Mouse (Mus musculus): ENCODE data around the gene Tbcel. TPM values are rescaled to one million over a fixed set of nuclear protein-coding genes. Genes with fewer than 3 reads are reported as not detected.
A peak's percentile ranks its signal among the peaks of the same experiment; 100 is the strongest.

Tbcel gene
- total RNA-seq, 4 experiments from 2014 or later = 51.2 to 56.9 (median 51.6) TPM

DNA sequence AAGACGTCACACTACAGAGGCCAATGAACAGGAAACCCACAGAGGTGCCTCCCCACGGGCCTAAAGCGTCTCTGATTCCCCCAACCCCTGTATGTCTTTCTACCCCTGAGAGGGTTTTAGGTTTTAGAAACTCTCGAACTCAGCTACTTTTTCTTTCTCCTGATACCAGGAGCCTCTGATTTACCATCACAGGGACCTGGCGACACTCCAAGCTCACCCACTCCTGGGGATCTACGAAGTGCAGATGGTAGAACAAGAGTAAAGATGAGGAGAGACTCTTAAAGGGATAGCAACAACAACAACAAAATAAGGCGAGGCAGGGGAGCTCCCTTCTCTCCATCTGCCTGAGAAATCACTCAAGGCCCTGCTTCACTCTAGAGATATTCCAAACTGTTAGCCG, 120.6 kb downstream of the Tbcel start:
- no peak for DNase-seq (ENCODE audit: low spot score in 2 of 2)

DNA sequence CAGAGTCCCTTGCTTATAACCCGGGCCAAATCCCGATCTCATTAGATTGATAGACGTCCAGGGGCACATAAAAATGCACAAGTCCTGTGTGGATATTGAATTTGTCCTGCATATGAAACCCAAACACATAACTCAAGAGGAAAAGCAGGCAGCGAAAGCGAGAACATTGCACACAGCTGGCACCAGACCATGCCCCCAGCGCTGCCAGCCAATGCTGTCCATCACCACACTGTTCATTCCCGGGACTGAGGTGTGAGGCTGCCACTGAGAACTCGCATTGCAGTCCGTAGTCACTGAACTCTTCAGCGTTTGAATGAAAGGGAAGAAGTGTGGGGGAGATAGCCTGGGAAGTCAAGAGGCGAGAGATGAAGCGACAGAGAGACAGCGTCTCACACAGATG, 122.0 kb downstream of the Tbcel start:
- no peak for DNase-seq (ENCODE audit: low spot score in 2 of 2)

DNA sequence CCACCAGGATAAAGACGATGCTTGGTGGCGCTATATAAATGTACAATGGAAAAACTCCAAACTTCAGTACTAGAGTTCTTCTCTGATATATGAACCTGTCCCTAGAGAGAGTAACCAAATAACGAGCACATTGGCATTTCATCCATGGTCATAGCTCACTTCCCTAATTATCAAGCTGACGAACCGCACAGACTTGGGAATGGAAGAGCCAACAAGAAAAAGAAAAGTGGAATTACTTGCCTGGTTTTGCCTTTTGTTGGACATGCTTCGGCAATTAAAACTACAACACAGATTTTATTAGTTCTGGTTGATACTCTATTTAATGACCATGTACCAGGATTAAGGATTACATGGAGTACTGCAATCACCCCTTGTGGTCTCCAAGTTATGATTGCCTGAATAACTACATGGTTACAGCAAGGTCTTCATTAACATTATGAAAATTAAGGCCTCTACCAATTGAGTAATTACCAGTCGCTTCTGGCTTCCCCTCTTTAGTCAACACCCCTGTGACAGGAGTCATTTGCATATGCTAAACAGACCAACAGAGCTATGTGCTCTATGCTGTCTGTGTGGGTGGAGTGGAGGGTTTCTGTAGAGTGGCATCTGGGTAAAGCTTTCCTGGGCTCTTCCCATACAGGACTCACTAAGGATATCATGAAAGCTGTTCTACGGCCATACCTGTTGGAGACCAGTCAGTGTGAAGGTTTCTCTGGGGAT, 124.8 kb downstream of the Tbcel start:
- DNase-seq (ENCODE audit: low spot score in 2 of 2) = no peak

DNA sequence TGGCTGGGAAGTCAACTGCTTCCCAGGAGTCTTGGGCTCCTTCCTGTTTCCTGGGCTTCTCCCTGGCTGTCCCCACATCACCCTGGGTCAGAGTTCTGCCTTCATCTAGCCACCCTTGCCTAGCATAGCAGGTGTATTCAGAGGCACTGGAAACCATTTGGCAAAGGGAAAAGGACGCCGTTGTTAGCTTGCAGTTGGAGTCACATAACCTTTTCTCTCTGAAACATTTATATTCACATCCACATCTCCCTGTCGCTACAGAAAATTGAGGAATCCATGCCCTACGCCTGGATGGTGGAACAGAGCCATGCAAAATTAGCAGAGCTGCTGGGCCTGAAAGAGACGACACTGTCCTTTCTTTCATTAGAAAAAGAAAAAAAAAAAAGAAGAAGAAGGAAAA, 125.5 kb downstream of the Tbcel start:
- DNase-seq (ENCODE audit: low spot score in 2 of 2) = peak in 1 of 2 experiments; percentile 59

DNA sequence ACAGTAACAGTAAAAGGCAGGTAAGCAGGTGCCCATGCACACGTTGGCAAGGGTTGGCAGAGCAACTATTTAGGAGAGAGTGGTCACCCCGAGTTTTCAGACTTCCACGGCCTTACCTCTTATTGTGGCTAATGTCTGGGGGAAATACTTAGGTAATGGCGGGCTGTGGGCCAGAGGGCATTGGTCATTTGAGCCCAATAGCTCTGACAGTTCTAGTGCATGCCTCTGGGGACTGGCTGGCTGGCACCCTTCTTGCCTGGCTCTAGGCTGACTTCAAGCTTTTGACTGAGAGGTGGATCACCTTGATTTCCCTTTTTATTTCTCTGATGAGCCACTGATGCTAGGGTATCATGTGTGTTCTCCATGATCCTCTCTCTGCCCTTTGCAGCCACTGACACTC, 129.5 kb downstream of the Tbcel start:
- DNase-seq (ENCODE audit: low spot score in 2 of 2) = no peak

DNA sequence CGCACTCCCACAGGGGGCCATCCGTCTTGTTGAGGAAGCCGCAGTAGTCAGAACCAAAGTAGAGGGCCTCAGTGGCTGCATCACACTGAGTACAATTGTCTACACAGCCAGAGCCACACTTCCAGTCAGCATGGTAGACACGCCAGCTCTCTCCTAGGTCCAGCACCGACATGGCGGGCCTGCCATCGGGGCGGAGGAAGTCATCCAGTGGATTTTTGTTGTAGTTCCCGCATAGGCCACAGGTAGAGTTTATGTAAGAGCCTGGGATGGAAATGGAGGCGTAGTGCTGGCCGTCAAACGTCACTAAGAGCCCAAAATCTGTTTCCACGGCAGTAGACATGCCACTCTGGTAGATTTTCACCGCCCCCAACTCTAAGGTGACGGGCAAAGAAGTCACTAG, 130.0 kb downstream of the Tbcel start:
- no peak for DNase-seq (ENCODE audit: low spot score in 2 of 2)

DNA sequence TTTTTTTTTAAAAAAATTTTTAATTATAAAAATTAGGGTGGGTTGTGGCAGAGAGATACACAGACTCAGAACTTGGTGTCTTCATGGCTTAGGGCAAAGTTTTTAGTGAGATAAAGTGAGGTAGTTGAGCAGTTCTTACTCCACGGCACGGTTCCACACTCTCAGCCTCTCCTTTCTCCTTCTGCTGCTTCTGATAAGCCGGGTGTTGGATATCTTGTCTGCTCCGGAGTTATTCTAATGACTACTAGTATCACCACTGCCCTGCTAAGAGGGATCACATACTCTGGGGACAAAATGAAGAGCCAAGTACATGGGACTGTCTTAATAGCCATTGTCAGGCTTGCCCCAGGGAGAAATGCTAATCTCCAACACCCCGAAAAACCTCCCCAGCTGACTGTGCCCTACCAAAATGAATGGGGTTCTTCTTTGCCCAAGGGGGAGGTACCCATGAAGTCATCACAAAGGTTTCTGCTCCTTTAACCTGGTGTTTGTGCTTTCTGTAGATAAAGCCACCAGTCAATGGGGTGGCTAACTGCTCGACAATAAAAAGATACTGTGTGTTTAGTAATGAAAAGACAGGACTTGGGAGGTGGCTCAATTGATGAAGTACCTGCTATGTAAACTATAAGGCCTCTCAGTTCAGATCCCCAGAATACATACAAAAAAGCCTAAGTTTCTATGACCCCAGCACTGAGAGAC, 135.8 kb downstream of the Tbcel start:
- no peak for DNase-seq (ENCODE audit: low spot score in 2 of 2)

Small RNA genes within 50 kb of the gene (microRNA-seq; reads per million reads assigned to microRNA genes)
- gene Gm44311 = 0 reads per million in 2 experiments

Other genes with a start within 250 kb of the Tbcel start
- 10 to 100 TPM; 56.7 to 61.3 (median 58.7) TPM for gene Sc5d, start 243.6 kb downstream of the Tbcel start, total RNA-seq (2022)
- under 1 TPM; 0.14 to 0.39 (median 0.18) TPM for gene Tecta, start 107.9 kb downstream of the Tbcel start, total RNA-seq (2022)